Mouse (Mus musculus) spleen, postnatal 36 days (tissue): Measurements from ENCODE around the gene Mad1l1.

Experiments
- DNase-seq, 2 experiments: peaks; one replicate each; pipeline ENCODE4 v3.0.0; 2022; ENCODE audit warnings: low spot score in 2 of 2, mixed read lengths in 1 of 2

Gene Mad1l1

DNA sequence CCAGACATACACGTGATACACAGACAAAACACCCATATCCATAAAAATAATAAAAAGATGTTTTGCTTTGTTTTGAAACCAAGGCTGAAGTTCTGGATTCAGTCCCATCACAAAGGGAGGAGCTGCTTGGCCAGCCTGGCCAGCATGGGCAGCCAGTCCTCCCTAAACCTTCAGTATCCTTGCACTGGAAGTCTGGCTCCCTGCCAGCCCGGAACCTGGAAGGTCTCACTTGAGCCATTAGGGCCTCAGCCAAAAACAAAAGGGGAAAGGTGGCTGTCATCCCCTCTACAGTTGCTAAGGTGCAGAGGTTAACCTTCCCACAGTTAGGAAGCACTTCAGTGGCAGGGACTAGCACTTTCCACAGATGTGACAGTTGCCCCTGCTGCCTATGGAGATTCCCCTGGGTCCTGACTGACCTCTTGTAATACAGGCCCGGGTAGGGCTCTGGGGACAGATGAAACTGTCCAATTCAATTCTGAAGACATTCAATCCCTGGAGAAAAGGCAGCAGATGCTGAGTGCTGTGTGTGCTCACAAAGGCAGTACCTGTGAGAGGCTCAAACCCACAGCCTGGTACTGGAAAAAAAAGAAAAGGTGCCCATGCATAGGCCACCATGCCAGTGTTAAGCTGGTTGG lies 100.2 kb downstream of the Mad1l1 start:
- DNase-seq, result no peak

DNA sequence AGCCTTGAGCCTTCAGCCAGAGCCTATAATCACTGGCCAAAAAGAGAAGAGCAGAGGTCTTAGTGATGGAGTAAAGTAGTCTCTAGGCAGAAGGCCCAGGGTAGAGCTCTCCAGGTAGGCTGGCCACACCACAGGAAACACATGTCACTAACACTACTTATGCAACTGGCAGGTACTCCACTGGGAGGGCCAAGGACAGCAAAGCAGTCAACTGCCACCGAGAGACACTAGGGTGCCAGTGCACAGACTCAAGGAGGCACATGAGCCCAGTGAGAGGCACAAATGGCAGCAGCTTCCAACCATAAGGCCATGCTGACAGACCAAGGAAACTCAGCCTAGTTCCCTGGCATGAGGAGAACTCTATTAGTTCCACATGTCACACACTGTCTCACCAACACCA lies 102.1 kb downstream of the Mad1l1 start:
- DNase-seq, result peak in 1 of 2 experiments; percentile 12

DNA sequence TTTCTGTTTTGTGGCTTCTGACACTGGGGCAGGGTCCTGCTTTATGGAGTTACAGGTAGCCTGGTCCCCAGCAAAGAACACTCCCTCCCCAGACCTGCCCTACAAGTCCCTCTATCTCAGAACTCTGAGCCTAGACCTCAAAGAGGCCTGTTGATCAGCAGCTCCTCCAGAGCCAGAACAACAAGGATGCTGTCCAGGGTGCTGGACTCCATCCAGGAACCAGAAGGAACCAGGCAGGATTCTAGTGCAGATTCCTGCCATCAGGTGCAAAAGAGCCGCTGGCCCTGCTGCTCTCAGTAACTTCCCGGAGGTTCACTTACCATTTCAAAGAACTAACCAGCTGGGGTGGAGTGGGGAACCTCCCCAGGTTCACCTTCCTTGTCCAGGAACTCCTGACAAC lies 103.5 kb downstream of the Mad1l1 start:
- no peak for DNase-seq

GRCm38 (mm10) chr5:140217083-140217482 lies 104.3 kb downstream of the Mad1l1 start:
- no peak for DNase-seq

DNA sequence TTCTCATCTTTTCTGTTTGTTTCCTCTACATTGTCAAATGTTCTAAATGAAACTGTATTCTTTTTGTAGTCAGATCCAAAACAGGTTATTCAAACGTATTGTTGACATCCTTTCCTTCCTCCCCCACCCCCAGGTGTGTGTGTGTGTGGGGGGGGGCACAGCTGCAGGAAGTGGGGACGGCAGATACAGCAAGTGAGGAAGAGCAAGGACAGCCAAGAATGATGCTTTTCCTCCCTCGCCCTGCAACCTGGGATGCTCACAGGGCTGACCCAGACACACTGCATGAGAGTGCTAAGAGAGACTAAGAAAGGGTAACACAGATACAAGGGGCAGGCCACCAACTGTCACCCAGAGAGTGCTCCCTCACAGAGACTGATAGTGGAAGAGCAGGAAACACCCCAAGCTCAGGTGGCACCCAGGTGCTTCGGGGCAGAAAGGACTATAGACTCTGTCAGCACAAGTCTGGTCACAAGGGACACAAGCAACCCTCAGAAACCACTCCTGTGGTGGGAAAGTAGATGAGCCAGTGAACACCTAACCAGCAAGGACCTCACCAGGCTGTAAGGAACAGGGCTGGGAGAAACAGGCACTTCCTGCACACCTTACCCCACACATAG lies 105.8 kb downstream of the Mad1l1 start:
- DNase-seq, result peak; percentile 19 to 31

DNA sequence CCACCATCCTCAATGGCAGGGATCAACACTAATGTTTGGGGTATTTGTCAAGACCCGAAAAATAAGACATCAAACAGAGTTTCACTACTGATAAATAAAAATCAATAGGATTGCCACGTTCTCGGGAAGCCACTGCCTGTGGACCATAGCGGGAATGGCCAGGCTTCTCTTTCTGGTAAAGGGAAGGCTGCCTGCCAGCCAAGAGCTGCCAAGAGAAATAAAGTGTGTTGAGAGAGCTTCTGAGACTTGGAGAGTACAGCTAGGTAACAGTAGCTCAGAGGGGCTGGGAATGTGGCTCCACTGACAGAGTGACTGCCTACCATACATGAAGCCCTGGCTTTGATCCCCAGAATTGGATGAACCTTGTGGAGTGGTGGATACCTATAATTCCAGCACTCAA lies 108.4 kb downstream of the Mad1l1 start:
- DNase-seq, result no peak

GRCm38 (mm10) chr5:140210417-140211184 lies 110.8 kb downstream of the Mad1l1 start:
- no peak for DNase-seq

- peak; percentile 78 to 82 for DNase-seq
Observed at GRCm38 (mm10) chr5:140208743-140209409, 112.5 kb downstream of the Mad1l1 start.

DNA sequence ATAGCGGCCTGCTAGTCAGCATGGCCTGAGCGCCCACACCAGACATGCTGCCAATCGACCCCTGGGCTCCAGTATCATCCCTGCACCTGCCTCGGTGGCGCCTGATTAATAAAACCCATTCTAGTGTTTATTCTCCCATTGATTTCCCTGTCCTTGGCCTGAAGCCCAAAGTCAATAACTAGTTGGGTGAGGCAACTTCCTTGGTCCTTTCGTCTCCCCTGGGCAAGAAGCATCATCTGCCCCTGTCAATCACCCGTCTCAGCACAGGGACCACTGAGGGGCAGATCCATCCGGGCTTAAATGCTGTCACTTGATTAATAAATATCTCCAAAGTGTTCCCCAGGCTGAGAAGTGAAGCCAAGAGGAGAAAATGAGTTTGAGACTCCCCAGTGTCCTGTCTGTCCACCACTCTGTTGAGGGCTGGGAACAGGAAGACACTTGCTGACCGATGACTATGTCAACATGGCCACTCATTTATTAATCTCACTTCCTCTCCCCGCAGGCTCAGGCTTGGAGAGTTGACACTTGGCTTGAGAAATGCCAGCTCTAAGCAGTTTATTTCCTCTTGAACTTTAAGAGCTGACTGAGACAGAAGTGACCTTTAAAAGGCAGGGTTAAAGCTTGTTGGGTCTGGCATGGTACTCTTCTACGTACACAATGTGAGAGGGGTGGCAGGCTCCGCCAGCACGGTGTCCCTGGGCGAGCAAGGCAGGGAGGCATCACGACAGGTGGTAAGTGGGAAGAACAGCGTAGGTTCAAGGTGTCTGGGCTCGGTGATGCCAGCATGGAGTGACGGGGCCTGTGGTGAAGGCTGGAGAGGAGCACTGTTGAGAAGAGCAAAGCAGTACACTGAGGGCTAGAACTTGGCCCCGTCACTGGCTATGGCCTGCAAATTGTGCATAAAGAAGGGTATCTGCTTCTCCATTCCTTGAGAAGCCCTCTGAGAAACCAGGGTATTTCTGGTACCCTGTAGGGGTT lies 114.3 kb downstream of the Mad1l1 start:
- DNase-seq, result peak; percentile 19 to 22

- no peak for DNase-seq
Observed at GRCm38 (mm10) chr5:140205991-140206390, 115.4 kb downstream of the Mad1l1 start.

- no peak for DNase-seq
Observed at GRCm38 (mm10) chr5:140204465-140204864, 116.9 kb downstream of the Mad1l1 start.

DNA sequence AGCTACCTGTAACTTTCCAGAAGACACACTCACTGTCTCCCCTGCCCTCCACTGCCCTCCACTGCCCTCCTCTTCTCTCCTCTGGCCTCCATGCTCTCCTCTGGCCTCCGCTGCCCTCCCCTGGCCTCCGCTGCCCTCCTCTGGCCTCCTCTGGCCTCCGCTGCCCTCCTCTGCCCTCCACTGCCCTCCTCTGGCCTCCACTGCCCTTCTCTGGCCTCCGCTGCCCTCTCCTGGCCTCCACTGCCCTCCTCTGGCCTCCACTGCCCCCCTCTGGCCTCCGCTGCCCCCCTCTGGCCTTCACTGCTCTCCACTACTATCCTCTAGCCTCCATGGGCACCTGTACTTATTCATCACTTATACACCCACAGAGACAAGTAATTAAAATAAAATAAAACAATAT lies 117.3 kb downstream of the Mad1l1 start:
- DNase-seq, result no peak

DNA sequence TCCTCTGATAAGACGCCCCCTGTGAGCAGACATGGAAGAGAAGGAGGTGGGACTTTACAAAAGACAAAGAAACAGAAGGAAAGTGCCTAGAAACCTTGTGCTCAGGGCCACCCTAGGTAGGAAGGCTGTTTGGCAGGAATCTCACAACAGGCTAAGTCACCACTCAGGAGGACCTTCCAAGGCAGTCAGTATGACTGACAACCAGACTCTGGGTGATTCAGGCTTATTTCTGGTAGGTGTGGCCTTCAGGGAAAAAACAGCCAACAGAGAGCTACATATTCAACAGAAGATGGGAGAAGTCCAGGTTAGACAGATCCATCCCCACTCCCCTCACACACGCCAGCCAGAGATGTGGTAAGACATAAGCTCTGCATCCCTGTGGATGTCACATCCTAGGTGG lies 118.9 kb downstream of the Mad1l1 start:
- no peak for DNase-seq

DNA sequence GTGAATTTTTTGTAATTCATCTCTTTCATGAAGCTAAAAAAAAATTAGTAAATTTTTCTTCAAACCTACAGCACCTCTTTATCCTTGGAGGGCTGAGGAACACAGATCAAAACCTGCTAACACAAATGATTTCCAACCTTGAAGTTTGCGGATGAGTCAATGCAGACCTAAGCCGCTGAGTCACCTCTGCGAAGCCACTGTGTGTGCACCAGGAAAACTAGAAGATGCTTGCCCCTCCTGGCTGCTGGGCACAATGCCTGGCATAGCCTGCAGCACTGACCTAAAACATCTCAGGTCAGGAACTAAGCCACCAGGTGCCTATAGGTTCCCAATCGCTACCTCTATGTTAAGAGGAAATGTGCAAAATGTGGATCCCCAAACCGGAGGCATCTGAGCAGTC lies 119.8 kb downstream of the Mad1l1 start:
- DNase-seq, result no peak

GRCm38 (mm10) chr5:140201109-140201508 lies 120.2 kb downstream of the Mad1l1 start:
- DNase-seq, result no peak

DNA sequence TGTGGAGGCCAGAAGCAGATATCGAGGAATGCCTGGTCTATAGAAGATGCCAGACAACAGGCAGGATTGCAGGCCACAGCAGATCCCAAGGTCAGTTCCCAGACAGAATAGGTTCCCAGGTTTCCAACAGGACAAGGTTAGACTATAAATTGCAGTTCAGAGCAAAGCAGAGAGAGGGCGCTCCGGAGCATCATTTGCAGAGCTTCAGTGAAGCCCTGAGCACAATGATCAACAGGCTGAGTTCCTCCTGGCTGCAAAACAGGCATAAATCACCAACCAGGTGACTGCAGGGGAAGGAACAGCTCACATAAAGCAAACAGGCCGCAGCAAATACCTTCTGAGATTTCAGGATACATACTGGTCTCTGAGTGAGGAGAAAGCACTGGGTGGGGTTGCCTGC lies 123.6 kb downstream of the Mad1l1 start:
- DNase-seq, result peak; percentile 64 to 67

GRCm38 (mm10) chr5:140196446-140196845 lies 124.9 kb downstream of the Mad1l1 start:
- no peak for DNase-seq

GRCm38 (mm10) chr5:140194173-140194572 lies 127.2 kb downstream of the Mad1l1 start:
- DNase-seq, result no peak

DNA sequence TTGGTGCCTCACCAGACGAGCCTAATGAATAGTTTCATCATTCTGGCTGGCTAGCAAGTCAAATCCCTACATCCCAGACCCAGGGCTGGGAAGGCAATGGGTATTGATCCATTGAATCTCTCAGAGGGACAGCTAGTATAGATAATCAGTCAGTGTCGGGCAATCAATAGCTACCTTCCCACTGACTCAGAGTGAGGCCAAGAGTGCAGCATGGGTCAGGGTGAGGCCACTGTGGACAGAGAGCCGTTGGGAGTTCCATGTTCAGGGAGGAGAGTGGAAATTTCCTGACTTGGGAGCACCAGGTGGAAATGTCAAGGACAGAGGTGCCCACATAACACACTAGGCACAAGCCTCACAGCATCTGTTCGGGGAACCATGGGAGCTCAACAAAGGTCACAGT lies 129.8 kb downstream of the Mad1l1 start:
- DNase-seq, result no peak

- no peak for DNase-seq
Observed at GRCm38 (mm10) chr5:140186351-140186750, 135.0 kb downstream of the Mad1l1 start.

DNA sequence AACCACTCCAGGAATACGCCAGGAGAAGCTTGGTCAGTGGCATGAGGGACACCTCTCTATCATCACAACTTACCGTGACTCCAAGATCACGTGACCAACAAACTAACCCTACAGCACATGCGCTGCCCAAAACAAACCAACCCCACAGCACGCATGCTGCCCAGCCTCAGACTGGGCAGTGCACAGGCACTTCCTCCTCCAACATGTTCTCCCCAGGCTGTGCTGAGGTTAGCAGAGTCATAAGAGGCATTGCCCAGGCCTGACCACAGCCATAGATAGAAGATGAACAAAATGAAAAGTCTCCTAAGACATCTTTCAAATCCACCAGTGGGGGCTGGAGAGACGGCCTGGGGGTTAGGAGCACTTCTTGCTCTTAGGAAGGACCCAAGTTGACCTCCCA lies 135.6 kb downstream of the Mad1l1 start:
- DNase-seq, result no peak
